Mouse (Mus musculus): ENCODE data around the gene Kremen2.

DNA sequence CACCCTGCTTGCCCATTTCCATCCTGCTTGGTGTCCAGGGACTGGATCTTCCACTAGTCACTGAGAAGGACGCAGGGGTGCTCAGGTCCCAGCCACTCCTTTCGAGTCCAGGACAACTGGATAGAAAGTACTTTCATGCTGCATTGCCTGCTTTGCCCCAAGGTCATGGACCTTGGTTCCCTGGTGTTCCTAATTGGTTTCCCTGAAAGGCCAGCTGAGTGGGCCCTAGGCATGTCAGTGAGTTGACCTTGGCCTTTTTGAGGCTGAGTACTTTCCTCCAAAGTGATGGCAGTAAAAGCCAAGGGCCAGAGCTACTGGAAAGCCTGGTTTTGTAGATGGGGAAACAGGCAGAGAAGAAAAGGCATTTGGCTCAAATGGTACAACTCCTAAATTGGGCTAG lies 23.7 kb downstream of the Kremen2 start:
- TF ChIP-seq CTCF (IDR thresholded peaks at IDR 0.05; ENCODE audit: borderline replicate concordance, insufficient read depth, low read depth, low read length) = no peak
- TF ChIP-seq POLR2A (IDR thresholded peaks at IDR 0.05; ENCODE audit: borderline replicate concordance, insufficient read depth, low read length) = no peak

All from cerebellum, adult 2 months (tissue).